Mouse (Mus musculus): Measurements from ENCODE around the gene Ngrn.

GRCm38 (mm10) chr7:80244851-80245250, 16.2 kb upstream of the Ngrn start:
- TF ChIP-seq CTCF (IDR thresholded peaks at IDR 0.05; ENCODE audit: borderline replicate concordance, insufficient read depth, low read depth, low read length) (no peak), POLR2A (IDR thresholded peaks at IDR 0.05; ENCODE audit: borderline replicate concordance, insufficient read depth, low read length) (no peak)

Data from cerebellum, adult 2 months (tissue).